Mouse (Mus musculus): ENCODE data around the gene Pou5f2. TPM values are rescaled to one million over a fixed set of nuclear protein-coding genes. Genes with fewer than 3 reads are reported as not detected.

Gene Pou5f2
- polyA plus RNA-seq, 1 experiment from 2014 or later, result 1.5 TPM

- ATAC-seq (ENCODE audit: insufficient number of reproducible peaks, low FRiP score, low TSS enrichment, low read depth), result no peak
- Histone ChIP-seq H3K27me3 (no peaks in the 10 kb centered on the region), H3K36me3 (no peaks in the 10 kb centered on the region), H3K4me2 (replicated peaks) (no peak overlapping the region), H3K9me3 (replicated peaks) (no peaks in the 10 kb centered on the region), H3K9ac (no peak overlapping the region), H3K4me3 (replicated peaks) (no peak overlapping the region), H3K27ac (replicated peaks) (no peak overlapping the region), H3K4me1 (no peaks in the 10 kb centered on the region)
- 72% methylated on average over 6 of the region's 6 CpGs for WGBS
These were observed 18.5 kb downstream of the Pou5f2 start for GRCm38 (mm10) chr13:78043203-78043602.

- Histone ChIP-seq H3K27ac (replicated peaks) (no peak overlapping the region), H3K9me3 (replicated peaks) (no peaks in the 10 kb centered on the region), H3K27me3 (no peaks in the 10 kb centered on the region), H3K4me2 (replicated peaks) (no peak overlapping the region), H3K4me3 (replicated peaks) (no peak overlapping the region), H3K9ac (no peak overlapping the region), H3K4me1 (no peaks in the 10 kb centered on the region), H3K36me3 (no peaks in the 10 kb centered on the region)
- ATAC-seq (ENCODE audit: insufficient number of reproducible peaks, low FRiP score, low TSS enrichment, low read depth), result no peak
- 21% methylated on average over 5 of the region's 5 CpGs for WGBS
These were observed 20.4 kb downstream of the Pou5f2 start for GRCm38 (mm10) chr13:78045116-78045515.

Other genes with a start within 250 kb of the Pou5f2 start
- gene Nr2f1, start 174.9 kb downstream of the Pou5f2 start, polyA plus RNA-seq (2015; fragmentation: Nextera tagmentation; extraction: Ambion mirVana), result 14.5 and 18.4 TPM in 2 replicates

Measured in embryonic facial prominence, embryonic 15.5 days (tissue).